Mouse (Mus musculus): ENCODE measurements at regions not wholly inside any gene's neighbourhood (a gene's known extent, or its start where the extent isn't known, plus 50 kb on each side); places are given as distances from the start of the nearest gene placed in this dataset.

GRCm38 (mm10) chr5:97537492-97538257 lies 80.9 kb upstream of the Gk2 start:
- no peak overlapping the region for H3K27ac ChIP-seq (ENCODE audit: control insufficient read depth, low read depth, low read length)
- no peak overlapping the region for H3K9ac ChIP-seq (ENCODE audit: control insufficient read depth, low read depth, low read length, poor library complexity, severe bottlenecking)
- H3K4me1 ChIP-seq (ENCODE audit: control insufficient read depth in 1 of 2, insufficient read depth in 2 of 2, low read length in 2 of 2): no peaks in the 10 kb centered on the region
- H3K27me3 ChIP-seq (ENCODE audit: control insufficient read depth in 1 of 2, insufficient read depth in 2 of 2, low read length in 2 of 2): no peaks in the 10 kb centered on the region
- no peak for DNase-seq (ENCODE audit: low read depth, low spot score)
- TF ChIP-seq JUND (IDR thresholded peaks at IDR 0.05; ENCODE audit: low read depth, low read length) (no peak), ZMIZ1 (IDR thresholded peaks at IDR 0.05; ENCODE audit: low read depth, low read length) (no peak), POLR2AphosphoS5 (IDR thresholded peaks at IDR 0.05; ENCODE audit: borderline replicate concordance, low read depth, low read length) (no peak), NELFE (IDR thresholded peaks at IDR 0.05; ENCODE audit: low read depth, low read length) (no peak), KAT2A (conservative IDR thresholded peaks at IDR 0.05; ENCODE audit: low read depth, low read length) (no peak), TAL1 (IDR thresholded peaks at IDR 0.05; ENCODE audit: low read length) (no peak), NRF1 (IDR thresholded peaks at IDR 0.05; ENCODE audit: insufficient read depth, low read depth, low read length, poor library complexity, severe bottlenecking) (no peak), MAZ (IDR thresholded peaks at IDR 0.05; ENCODE audit: low read depth, low read length) (no peak), CTCF (IDR thresholded peaks at IDR 0.05 in 2 of 3, conservative IDR thresholded peaks at IDR 0.05 in 1 of 3; ENCODE audit: control insufficient read depth in 1 of 3, insufficient read depth in 1 of 3, low read depth in 2 of 3, low read length in 3 of 3, poor library complexity in 1 of 3, severe bottlenecking in 1 of 3) (no peak), ZC3H11A (IDR thresholded peaks at IDR 0.05; ENCODE audit: low read depth, low read length) (no peak), E2F4 (IDR thresholded peaks at IDR 0.05; ENCODE audit: borderline replicate concordance, low read depth, low read length) (no peak), MEF2A (IDR thresholded peaks at IDR 0.05; ENCODE audit: extremely low read depth, insufficient replicate concordance, low read depth, low read length, poor library complexity, severe bottlenecking) (no peak), RCOR1 (IDR thresholded peaks at IDR 0.05; ENCODE audit: low read depth, low read length) (no peak), POLR2AphosphoS2 (IDR thresholded peaks at IDR 0.05; ENCODE audit: low read length) (no peak)
- no peak overlapping the region for H3K4me3 ChIP-seq (ENCODE audit: control insufficient read depth in 1 of 2, insufficient read depth in 1 of 2, low read depth in 2 of 2, low read length in 2 of 2)
- H3K9me3 ChIP-seq (replicated peaks; ENCODE audit: insufficient read depth, low read length): no peaks in the 10 kb centered on the region
- no peaks in the 10 kb centered on the region for H3K79me2 ChIP-seq (ENCODE audit: control insufficient read depth, insufficient read depth, low read length, poor library complexity)
- H3K36me3 ChIP-seq (ENCODE audit: control insufficient read depth in 1 of 2, insufficient read depth in 2 of 2, low read length in 2 of 2): no peaks in the 10 kb centered on the region

DNA sequence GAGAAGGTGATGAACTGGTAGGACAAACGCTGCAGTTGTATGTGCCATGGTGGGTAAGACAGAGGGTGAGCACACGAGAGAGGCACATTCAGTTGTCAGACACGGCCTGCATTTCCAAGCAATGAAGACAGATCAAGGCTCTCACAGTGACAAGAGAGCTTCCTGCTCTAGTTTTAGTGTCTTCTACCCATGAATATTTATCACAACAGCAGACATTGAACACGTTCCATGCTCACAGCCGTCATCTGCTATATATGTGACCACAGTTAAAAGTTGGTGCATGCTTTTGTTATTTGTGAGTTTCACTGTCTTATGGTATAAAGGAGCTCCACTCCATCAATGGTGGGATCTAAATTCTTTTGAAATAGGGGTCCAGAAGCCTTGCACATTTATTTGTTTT lies 76.9 kb upstream of the Gk2 start:
- H3K9me3 ChIP-seq (replicated peaks; ENCODE audit: insufficient read depth, low read length): no peaks in the 10 kb centered on the region
- H3K36me3 ChIP-seq (ENCODE audit: control insufficient read depth in 1 of 2, insufficient read depth in 2 of 2, low read length in 2 of 2): no peaks in the 10 kb centered on the region
- H3K4me1 ChIP-seq (ENCODE audit: control insufficient read depth in 1 of 2, insufficient read depth in 2 of 2, low read length in 2 of 2): no peaks in the 10 kb centered on the region
- no peak overlapping the region for H3K4me3 ChIP-seq (ENCODE audit: control insufficient read depth in 1 of 2, insufficient read depth in 1 of 2, low read depth in 2 of 2, low read length in 2 of 2)
- H3K27ac ChIP-seq (ENCODE audit: control insufficient read depth, low read depth, low read length): no peak overlapping the region
- no peak for DNase-seq (ENCODE audit: low read depth, low spot score)
- TF ChIP-seq ZNF384 (IDR thresholded peaks at IDR 0.05; ENCODE audit: low read depth, low read length): no peak
- no peak for TF ChIP-seq HCFC1 (IDR thresholded peaks at IDR 0.05; ENCODE audit: low read depth, low read length)
- TF ChIP-seq SIN3A (IDR thresholded peaks at IDR 0.05; ENCODE audit: low read length): no peak
- TF ChIP-seq MEF2A (IDR thresholded peaks at IDR 0.05; ENCODE audit: extremely low read depth, insufficient replicate concordance, low read depth, low read length, poor library complexity, severe bottlenecking): no peak
- TF ChIP-seq MXI1 (IDR thresholded peaks at IDR 0.05; ENCODE audit: low read depth, low read length): no peak
- TF ChIP-seq TCF12 (IDR thresholded peaks at IDR 0.05; ENCODE audit: low read depth, low read length): no peak
- TF ChIP-seq KAT2A (conservative IDR thresholded peaks at IDR 0.05; ENCODE audit: low read depth, low read length): no peak
- TF ChIP-seq RAD21 (IDR thresholded peaks at IDR 0.05; ENCODE audit: low read depth, low read length): no peak
- TF ChIP-seq UBTF (IDR thresholded peaks at IDR 0.05; ENCODE audit: borderline replicate concordance, insufficient read depth, low read depth, low read length): no peak
- no peak for TF ChIP-seq TAL1 (IDR thresholded peaks at IDR 0.05; ENCODE audit: low read length)
- TF ChIP-seq POLR2AphosphoS5 (IDR thresholded peaks at IDR 0.05; ENCODE audit: borderline replicate concordance, low read depth, low read length): no peak
- no peak overlapping the region for H3K9ac ChIP-seq (ENCODE audit: control insufficient read depth, low read depth, low read length, poor library complexity, severe bottlenecking)
- no peaks in the 10 kb centered on the region for H3K27me3 ChIP-seq (ENCODE audit: control insufficient read depth in 1 of 2, insufficient read depth in 2 of 2, low read length in 2 of 2)
- H3K79me2 ChIP-seq (ENCODE audit: control insufficient read depth, insufficient read depth, low read length, poor library complexity): no peaks in the 10 kb centered on the region

Data from MEL (cell line).